Mouse (Mus musculus): Measurements from ENCODE around the gene Xlr4a. TPM values are rescaled to one million over a fixed set of nuclear protein-coding genes. Genes with fewer than 3 reads are reported as not detected.
"Not testable (repeated sequence)": the region's sequence is repeated elsewhere in the genome, so short reads cannot be mapped to it uniquely, and the experiment has no call there.

Xlr4a gene
- 0.50 and 0.70 TPM in 2 replicates for polyA plus RNA-seq (2015; fragmentation: Nextera tagmentation; extraction: Ambion mirVana)

DNA sequence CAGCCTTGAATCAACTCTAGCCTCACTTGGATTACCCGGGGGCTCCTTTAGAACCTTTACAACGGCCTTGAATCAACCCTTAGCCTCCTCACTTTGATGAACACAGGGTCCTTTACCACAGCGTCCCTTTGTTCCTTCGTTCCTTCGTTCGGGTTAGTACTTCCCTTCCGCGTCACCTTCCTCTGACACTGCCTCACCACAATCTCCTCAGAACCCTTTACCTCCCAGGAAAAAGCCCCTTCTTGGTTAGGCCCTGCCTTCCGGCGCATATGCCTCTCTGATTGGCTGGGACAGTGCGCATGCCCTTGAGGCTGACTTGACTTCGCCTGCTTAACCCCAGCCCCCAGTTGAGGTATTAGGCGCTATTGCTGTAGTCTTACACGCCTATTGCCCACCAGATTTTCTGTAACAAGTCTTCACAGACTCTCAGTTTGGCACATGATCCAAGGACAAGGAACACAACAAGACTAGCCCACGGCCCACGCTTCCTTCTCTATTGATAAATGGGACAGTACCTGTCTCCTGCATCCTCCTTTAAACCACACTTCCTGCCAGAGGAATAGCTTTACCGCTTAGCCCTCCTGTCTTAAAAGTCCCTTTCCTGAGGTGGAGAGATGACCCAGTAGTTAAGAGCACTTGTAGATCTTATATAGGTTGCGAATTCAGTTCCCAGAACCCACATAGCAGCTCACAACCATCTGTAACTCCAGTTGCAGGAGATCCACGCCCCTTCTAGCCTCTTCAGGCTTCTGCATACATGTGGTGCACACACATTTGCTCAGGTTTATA, at the start of gene Xlr4a:
Gene Xlr4a, minus strand, starts transcription at position 212 of the 789 bp plus-strand sequence.
- not testable (repeated sequence) for H3K27ac ChIP-seq (replicated peaks); H3K9ac ChIP-seq; H3K36me3 ChIP-seq; H3K4me3 ChIP-seq; ATAC-seq (ENCODE audit: low read depth); H3K27me3 ChIP-seq; H3K4me2 ChIP-seq; H3K4me1 ChIP-seq (replicated peaks); H3K9me3 ChIP-seq
- 82% methylated on average over 19 of the region's 19 CpGs for WGBS

DNA sequence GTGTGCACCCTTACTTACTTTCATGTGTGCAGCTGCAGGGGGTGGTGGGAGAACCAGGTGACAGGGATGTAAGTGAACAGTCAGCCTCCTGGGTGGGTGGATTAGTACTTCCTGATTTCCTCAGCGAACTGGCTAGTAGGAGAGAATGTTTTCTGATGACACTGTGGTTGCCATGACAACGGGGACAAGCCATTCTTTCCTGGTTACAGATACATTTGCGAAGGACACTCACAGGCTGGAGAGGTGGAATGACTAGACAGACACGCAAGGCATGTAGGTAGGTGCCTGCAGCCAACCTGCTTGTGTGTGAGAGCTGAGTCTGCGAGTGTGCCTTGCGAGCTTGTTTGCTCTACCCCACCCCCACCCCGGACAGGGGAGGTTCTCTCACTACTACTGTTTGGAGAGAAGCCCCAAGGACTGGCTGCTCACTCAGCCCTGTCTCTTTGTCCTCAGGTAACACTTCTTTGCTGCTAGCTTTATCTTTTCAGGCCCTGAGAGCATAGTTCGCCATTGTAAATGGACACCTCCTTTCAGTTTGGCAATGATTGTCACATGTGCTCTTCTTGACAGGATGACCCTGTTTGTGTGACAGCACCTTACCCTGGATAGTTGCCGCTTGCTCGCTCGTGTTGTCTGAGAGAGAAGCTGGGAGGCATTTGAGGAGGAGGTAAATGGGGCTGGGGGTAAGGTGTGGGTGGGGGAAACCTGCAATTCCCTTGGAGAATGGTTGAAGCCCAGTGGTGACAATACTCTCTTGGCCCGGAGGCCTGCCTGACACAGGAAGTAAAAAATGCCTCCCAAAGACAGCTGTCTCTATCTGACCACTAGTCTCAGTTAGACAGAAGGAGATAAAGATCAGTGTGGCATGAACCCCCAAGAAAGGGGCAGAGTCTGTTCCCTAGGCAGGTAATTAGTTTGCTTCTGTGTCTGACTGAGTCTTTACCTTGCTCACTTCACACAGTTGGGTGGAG, 40.9 kb upstream of the Xlr4a start:
- ATAC-seq (ENCODE audit: low read depth), result peak; percentile 53; the same call in 1 of the 2 replicates
- not testable (repeated sequence) for H3K9ac ChIP-seq; H3K4me1 ChIP-seq (replicated peaks); H3K4me3 ChIP-seq; H3K27me3 ChIP-seq; H3K36me3 ChIP-seq; H3K27ac ChIP-seq (replicated peaks); H3K9me3 ChIP-seq; H3K4me2 ChIP-seq
- no CpG with 5 or more reads among the region's 12 CpGs for WGBS

DNA sequence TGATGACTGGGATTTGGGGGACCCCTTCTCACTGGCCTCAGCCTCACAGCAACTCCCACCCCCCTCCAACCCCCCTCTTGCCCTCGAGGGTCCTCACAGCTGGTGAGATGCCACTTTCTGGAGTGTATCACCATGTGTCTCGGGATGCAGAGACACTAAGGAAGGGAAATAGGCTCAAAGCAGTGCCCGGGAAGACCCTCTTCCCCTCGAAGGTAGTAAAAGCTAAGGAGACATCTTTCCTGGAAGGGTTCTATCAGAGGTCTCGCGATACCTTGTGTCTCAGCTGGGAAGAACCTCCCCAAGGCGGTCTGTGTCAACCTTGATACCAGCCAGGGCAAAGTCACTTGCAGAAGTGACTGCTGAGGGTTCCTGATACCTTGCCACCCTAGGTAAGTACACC, 34.5 kb upstream of the Xlr4a start, which contains the start of gene Gm14685:
Gene Gm14685, plus strand, starts transcription at position 301 of the 400 bp plus-strand sequence.
- H3K4me3 ChIP-seq; H3K36me3 ChIP-seq; H3K9me3 ChIP-seq; ATAC-seq (ENCODE audit: low read depth); H3K27ac ChIP-seq (replicated peaks); H3K4me1 ChIP-seq (replicated peaks); H3K27me3 ChIP-seq; H3K9ac ChIP-seq; H3K4me2 ChIP-seq: not testable (repeated sequence)
- WGBS, result no CpG with 5 or more reads among the region's 7 CpGs

DNA sequence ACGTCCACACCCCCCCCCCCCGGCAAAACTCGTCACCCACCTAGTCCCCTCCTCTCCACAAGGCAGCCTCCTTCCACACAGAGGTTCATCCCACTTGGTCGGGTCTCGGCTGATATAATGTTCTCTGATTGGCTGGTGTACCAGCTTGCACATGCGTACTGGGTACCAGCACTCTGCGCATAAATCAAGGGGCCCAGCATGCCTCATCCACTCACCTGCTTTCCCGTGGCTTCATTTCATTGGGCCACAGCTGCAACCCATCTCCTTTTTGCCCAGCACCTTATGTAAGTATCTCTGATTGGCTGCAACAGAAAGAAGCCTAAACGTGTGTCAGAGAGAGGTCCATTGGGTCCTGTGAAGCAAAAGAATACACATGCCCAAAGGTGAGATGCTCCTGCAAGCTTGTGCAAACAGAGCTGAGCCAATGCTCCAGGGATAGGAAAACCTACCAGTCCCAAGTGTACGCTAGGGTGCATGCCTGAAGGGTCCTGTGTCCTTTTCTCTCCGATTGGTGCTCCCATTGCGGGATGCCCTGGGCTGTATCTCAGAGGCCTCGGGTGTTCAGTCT, 14.7 kb upstream of the Xlr4a start, which contains the start of gene Xlr3a:
Gene Xlr3a, minus strand, starts transcription at position 155 of the 568 bp plus-strand sequence.
- not testable (repeated sequence) for H3K4me3 ChIP-seq; ATAC-seq (ENCODE audit: low read depth); H3K27me3 ChIP-seq; H3K36me3 ChIP-seq; H3K27ac ChIP-seq (replicated peaks); H3K9me3 ChIP-seq; H3K4me1 ChIP-seq (replicated peaks); H3K4me2 ChIP-seq; H3K9ac ChIP-seq
- 66% methylated on average over 13 of the region's 13 CpGs for WGBS

DNA sequence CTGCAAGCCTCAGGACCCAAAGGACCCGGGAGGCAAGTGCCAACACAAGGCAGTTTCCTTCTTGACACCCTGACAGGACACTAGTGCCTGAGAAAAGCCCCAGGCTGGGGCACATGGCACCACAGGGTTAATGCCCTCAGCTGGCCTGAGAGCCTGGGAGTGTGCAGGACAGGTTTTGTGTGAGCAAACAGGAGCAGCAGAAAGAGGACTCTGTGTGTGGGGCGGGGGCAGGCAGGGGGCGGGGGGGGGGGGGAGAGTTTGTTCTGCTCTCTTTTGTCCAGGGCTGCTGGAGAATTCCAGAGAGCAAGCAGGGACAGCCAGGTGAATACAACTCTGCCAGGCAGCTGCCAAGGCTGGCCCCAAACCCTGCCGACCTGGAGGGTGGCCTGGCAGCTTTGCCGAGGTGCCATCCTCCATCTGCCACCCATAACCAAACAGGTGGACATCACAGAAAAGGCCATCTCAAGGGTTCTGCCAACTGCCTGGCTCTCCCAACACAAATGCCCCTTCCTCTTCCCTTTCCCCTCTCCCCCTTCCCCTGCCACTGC, 15.4 kb downstream of the Xlr4a start:
- peaks cover 11% of the 10 kb centered on the region for H3K4me1 ChIP-seq (replicated peaks)
- H3K36me3 ChIP-seq; ATAC-seq (ENCODE audit: low read depth); H3K9ac ChIP-seq; H3K27me3 ChIP-seq; H3K9me3 ChIP-seq; H3K4me2 ChIP-seq; H3K4me3 ChIP-seq; H3K27ac ChIP-seq (replicated peaks): not testable (repeated sequence)
- 57% methylated on average over 2 of the region's 5 CpGs for WGBS

DNA sequence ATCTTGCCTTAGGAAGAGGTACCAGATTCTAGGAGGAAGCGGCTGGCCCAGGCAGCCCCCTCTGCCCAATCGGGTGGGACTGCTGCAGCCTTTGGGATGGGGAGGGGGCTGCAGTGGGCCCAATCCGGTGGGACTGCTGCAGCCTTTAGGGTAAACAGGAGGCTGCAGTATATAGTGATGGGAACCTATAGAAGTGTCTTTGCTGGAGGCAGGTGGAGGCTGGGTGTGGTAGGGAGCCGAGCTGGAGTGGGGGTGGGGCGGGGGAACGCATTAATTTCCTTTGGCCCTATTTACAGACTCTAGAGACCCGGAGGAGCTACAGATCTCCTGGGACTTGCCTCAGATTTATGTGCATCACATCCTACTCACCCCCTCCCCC, 17.9 kb downstream of the Xlr4a start, which contains the start of gene Pnma3:
Gene Pnma3, plus strand, starts transcription at position 373 of the 379 bp plus-strand sequence.
- peak within 1 kb of the TSS; percentile 37 for H3K4me3 ChIP-seq
- H3K27me3 ChIP-seq, result no peaks in the 10 kb centered on the region
- peaks cover 11% of the 10 kb centered on the region for H3K4me1 ChIP-seq (replicated peaks)
- H3K4me2 ChIP-seq, result peak within 1 kb of the TSS; percentile 60
- H3K9me3 ChIP-seq, result no peaks in the 10 kb centered on the region
- H3K27ac ChIP-seq (replicated peaks), result no peak within 1 kb of the TSS
- H3K9ac ChIP-seq, result peak within 1 kb of the TSS; percentile 68
- WGBS, result 21% methylated on average over 7 of the region's 7 CpGs
- H3K36me3 ChIP-seq, result no peaks in the 10 kb centered on the region
- ATAC-seq (ENCODE audit: low read depth), result peak; percentile 49

DNA sequence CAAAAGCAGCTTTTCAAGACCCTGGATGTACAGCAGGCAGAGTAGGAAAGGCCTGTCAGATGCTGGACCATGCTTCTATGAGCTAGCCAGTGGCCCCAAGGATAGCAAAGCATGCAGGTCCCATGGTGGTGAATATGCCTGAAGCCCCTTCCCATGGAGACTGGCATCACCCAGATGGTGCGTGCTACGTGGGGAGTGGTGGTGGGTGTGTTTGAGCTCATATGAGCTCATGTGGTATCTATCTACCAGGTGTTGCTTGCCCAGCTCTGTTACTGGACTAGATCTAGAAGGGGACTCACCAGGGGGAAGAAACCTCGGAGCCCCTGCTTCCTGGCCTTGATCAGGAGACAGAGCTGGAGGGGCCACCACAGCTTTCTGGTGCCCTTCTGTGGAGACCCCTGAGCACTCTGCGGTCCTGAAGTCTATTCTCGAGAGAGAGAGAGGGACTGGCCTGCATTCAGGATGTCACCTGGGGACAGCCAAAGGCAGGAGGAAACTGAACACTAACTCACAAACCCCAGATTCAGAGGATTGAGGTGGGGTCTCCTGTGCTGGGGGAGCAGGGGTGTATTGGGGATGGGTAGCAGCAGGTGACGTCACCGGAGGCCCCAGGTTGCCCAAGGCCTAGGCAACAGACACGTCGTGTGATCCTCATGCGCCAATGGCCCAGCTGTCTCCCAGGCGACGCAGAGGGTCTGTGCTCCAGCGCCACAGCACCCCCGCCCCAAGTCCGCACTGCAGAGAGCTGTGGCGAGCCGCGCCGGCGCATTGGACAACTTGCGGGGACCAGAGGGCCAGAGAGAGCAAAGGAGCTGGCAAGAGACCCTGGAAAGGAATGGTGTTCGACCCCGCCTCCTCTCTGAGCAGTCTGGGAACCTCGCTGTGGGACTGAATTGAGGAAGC, 18.5 kb downstream of the Xlr4a start:
- ATAC-seq (ENCODE audit: low read depth), result peak; percentile 95
- Histone ChIP-seq H3K36me3 (no peaks in the 10 kb centered on the region), H3K4me1 (replicated peaks) (peaks cover 11% of the 10 kb centered on the region), H3K9me3 (no peaks in the 10 kb centered on the region), H3K27me3 (no peaks in the 10 kb centered on the region), H3K4me2 (peak overlapping the region; percentile 60), H3K4me3 (peak overlapping the region; percentile 37), H3K9ac (peak overlapping the region; percentile 68), H3K27ac (replicated peaks) (no peak overlapping the region)
- WGBS, result 36% methylated on average over 24 of the region's 24 CpGs

DNA sequence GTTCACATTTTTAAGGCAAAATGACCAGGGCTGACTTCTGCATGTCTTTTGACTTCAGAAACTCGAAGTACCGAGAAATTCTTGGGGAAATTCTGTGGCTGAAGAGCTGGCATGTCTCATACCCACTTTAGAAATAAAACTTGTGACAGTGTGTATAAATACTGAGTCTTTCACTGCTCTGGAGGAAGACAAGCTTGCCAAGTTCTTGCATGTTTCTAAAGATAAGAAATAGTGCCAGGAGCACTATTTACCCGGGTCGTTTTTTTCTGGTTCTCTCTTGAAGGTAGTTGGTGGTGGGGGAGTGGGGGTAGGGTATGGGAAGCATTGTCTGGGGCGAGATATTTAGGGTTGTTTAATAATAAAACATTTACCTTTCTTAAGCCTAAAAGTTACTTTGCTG, 20.0 kb downstream of the Xlr4a start:
- no peak overlapping the region for H3K4me3 ChIP-seq
- 44% methylated on average over 5 of the region's 5 CpGs for WGBS
- no peak overlapping the region for H3K4me2 ChIP-seq
- ATAC-seq (ENCODE audit: low read depth), result no peak
- H3K9me3 ChIP-seq, result no peaks in the 10 kb centered on the region
- no peaks in the 10 kb centered on the region for H3K27me3 ChIP-seq
- H3K9ac ChIP-seq, result no peak overlapping the region
- H3K36me3 ChIP-seq, result no peaks in the 10 kb centered on the region
- H3K4me1 ChIP-seq (replicated peaks), result peaks cover 11% of the 10 kb centered on the region
- H3K27ac ChIP-seq (replicated peaks), result no peak overlapping the region

DNA sequence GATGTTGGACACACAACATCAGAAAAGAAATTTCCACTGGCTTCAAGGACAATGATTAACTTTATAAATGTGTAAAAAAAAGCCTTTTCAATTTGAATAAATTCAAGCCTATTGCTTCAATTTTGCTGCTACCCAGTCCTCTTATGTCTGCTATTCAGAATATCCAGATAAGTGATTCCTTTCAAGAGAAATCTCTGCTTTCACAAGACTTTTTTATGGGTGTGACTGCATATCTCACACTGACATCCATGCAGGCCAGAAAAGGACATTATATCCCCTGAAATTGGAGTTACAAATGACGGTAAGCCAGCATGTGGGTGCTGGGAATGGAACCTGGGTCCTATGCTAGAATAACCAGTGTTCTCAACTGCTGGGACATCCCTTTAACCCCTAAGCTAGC, 20.8 kb downstream of the Xlr4a start:
- Histone ChIP-seq H3K4me2 (no peak overlapping the region), H3K36me3 (no peaks in the 10 kb centered on the region), H3K4me3 (no peak overlapping the region), H3K27me3 (no peaks in the 10 kb centered on the region), H3K4me1 (replicated peaks) (peaks cover 11% of the 10 kb centered on the region), H3K9me3 (no peaks in the 10 kb centered on the region), H3K27ac (replicated peaks) (no peak overlapping the region), H3K9ac (no peak overlapping the region)
- no peak for ATAC-seq (ENCODE audit: low read depth)
- WGBS, result 76% methylated on average over 1 of the region's 1 CpGs

DNA sequence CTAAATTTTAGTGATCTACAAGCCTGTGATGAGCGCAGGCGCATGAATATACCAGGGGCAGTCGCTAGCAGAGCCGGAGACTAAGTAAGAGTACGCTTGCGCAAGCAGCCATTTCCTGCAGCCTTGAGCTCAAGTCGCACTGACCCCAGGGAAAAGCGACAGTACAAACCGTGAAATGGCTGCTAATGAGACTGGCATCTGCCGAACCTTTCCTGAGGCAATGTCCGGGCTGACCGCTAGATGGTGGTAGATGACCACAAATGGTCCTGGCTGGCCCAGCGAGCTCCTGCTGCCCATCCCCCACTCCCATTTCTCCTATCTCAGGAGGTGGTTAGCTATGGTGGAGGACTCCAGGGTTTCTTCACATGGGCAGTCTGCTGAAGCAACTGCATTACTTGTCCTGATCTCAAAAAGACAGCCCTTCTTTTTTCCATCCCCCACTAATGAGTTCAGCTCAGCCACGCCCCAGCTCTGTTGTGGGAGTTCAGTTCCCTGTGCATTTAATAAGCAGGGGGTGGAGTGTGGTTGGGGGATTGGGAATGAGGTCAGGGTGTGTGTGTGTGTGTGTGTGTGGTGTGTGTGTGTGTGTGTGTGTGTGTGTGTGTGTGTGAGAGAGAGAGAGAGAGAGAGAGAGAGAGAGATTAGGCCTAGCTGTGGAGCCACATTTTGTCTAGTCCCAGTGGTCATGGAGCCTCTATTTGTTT, 28.3 kb downstream of the Xlr4a start:
- peak; percentile 97 for ATAC-seq (ENCODE audit: low read depth)
- WGBS, result 13% methylated on average over 14 of the region's 14 CpGs
- no peak overlapping the region for H3K4me3 ChIP-seq
- H3K27ac ChIP-seq (replicated peaks), result peak overlapping the region; percentile 42
- peak overlapping the region; percentile 27 for H3K4me2 ChIP-seq
- H3K9ac ChIP-seq, result no peak overlapping the region
- no peaks in the 10 kb centered on the region for H3K9me3 ChIP-seq
- H3K36me3 ChIP-seq, result no peaks in the 10 kb centered on the region
- H3K4me1 ChIP-seq (replicated peaks), result no peaks in the 10 kb centered on the region
- H3K27me3 ChIP-seq, result no peaks in the 10 kb centered on the region
